Mouse (Mus musculus): ENCODE data around the gene Otud3.

- TF ChIP-seq CTCF (IDR thresholded peaks at IDR 0.05; ENCODE audit: low read depth): no peak
- TF ChIP-seq EP300 (IDR thresholded peaks at IDR 0.05; ENCODE audit: low read depth): no peak
Observed at GRCm38 (mm10) chr4:138933862-138934261, 20.1 kb upstream of the Otud3 start.

All from liver, postnatal 0 days (tissue).